Mouse (Mus musculus): Measurements from ENCODE around the gene Gm20388. TPM values are rescaled to one million over a fixed set of nuclear protein-coding genes. Genes with fewer than 3 reads are reported as not detected.
"Not testable (repeated sequence)": the region's sequence is repeated elsewhere in the genome, so short reads cannot be mapped to it uniquely, and the experiment has no call there.

The Gm20388 gene
- polyA plus RNA-seq, 1 experiment from 2014 or later, result 8.3 TPM

DNA sequence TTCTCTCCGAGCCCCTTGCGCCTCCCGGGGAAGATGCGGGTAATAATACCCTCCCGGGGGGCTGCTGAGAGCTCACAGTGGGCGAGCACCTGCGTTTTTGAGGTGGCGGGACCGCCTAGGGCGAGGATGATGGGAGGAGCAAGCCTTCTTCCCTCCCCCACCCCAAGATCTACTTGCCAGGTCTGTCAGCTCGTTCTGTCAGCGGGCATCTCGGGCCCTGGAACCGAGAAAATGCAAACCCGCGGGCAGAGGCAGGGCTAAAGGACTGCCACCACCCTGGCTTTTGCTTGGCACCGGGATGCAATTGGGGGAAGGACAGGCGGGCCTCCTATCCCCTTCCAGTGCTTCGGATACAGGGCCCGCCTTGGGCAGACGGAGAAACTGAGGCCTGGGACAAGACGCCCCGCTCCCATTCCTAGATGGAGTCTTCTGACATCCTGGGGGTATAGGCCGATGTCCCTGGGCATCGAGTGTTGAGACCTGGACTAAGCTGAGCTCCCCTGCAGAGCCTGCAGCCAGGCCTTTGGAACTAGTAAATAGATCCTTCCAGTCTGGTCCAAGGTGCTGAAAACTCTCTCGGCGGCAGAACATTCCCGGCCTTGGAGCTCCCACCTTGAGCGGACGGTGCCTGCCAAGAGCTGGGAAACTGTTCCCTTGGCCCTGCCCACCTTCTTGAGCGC, 1742.8 kb downstream of the Gm20388 start:
- Histone ChIP-seq H3K4me3 (ENCODE audit: low read depth, low read length) (peak overlapping the region; percentile 67), H3K4me2 (ENCODE audit: low read length) (peak overlapping the region; percentile 80), H3K4me1 (replicated peaks; ENCODE audit: control insufficient read depth, insufficient read depth, low read length) (peaks cover 26% of the 10 kb centered on the region), H3K9me3 (ENCODE audit: control insufficient read depth, low read length) (no peaks in the 10 kb centered on the region), H3K27me3 (replicated peaks; ENCODE audit: control insufficient read depth, insufficient read depth, low read length) (no peaks in the 10 kb centered on the region), H3K9ac (ENCODE audit: low read length) (peak overlapping the region; percentile 78), H3K27ac (ENCODE audit: low read depth) (peak overlapping the region; percentile 92), H3K36me3 (ENCODE audit: control insufficient read depth, insufficient read depth, low read length) (no peaks in the 10 kb centered on the region; the same call in 1 of the 2 replicates)
- DNase-seq (ENCODE audit: low spot score) (no peak), ATAC-seq (replicated peaks; ENCODE audit: low FRiP score, low TSS enrichment, low read depth) (peak; percentile 40)
- WGBS, result 1% methylated on average over 31 of the region's 31 CpGs

- no peaks in the 10 kb centered on the region for H3K9me3 ChIP-seq (ENCODE audit: control insufficient read depth, low read length)
- H3K27ac ChIP-seq (ENCODE audit: low read depth), result no peak overlapping the region
- H3K4me1 ChIP-seq (replicated peaks; ENCODE audit: control insufficient read depth, insufficient read depth, low read length), result peaks cover 26% of the 10 kb centered on the region
- no peaks in the 10 kb centered on the region; the same call in 1 of the 2 replicates for H3K36me3 ChIP-seq (ENCODE audit: control insufficient read depth, insufficient read depth, low read length)
- H3K27me3 ChIP-seq (replicated peaks; ENCODE audit: control insufficient read depth, insufficient read depth, low read length), result no peaks in the 10 kb centered on the region
- ATAC-seq (replicated peaks; ENCODE audit: low FRiP score, low TSS enrichment, low read depth), result no peak
- DNase-seq (ENCODE audit: low spot score), result no peak
- WGBS, result 82% methylated on average over 4 of the region's 4 CpGs
- H3K9ac ChIP-seq (ENCODE audit: low read length), result no peak overlapping the region; the same call in 1 of the 2 replicates
- H3K4me2 ChIP-seq (ENCODE audit: low read length), result peak overlapping the region; percentile 80
- H3K4me3 ChIP-seq (ENCODE audit: low read depth, low read length), result peak overlapping the region; percentile 67; the same call in 1 of the 2 replicates
Measured at GRCm38 (mm10) chr8:121654131-121654530, 1743.5 kb downstream of the Gm20388 start.

DNA sequence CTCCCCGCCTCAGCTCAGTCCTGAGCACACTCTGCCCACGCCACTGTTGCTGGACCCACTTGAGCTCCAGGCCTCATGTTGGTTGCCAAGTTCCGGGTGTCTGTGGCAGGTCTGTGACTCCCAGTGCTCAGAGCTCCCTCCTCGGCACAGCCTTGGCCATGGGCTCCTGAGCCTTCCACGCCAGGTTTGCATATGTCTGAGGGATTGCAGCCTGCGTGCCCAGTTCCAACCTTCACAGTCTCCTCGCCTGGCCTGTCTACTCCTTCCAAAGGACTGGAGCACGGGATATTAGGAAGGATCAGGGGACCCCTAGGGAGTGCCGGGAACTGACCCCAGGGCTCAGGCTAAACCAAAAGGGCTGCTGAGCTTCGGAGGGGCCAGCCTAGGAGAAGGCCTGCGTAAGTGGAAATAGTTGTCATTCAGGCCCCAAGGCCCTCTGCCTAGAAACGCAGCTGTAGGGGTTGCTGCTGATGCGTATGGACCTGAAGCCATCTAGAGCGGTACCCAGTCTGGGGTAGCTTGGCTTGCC, 1744.4 kb downstream of the Gm20388 start:
- no peak for DNase-seq (ENCODE audit: low spot score)
- Histone ChIP-seq H3K4me1 (replicated peaks; ENCODE audit: control insufficient read depth, insufficient read depth, low read length) (peaks cover 21% of the 10 kb centered on the region), H3K27ac (ENCODE audit: low read depth) (no peak overlapping the region), H3K9ac (ENCODE audit: low read length) (no peak overlapping the region), H3K27me3 (replicated peaks; ENCODE audit: control insufficient read depth, insufficient read depth, low read length) (no peaks in the 10 kb centered on the region), H3K36me3 (ENCODE audit: control insufficient read depth, insufficient read depth, low read length) (no peaks in the 10 kb centered on the region; the same call in 1 of the 2 replicates), H3K4me3 (ENCODE audit: low read depth, low read length) (no peak overlapping the region), H3K9me3 (ENCODE audit: control insufficient read depth, low read length) (no peaks in the 10 kb centered on the region), H3K4me2 (ENCODE audit: low read length) (no peak overlapping the region)
- 83% methylated on average over 14 of the region's 14 CpGs for WGBS
- ATAC-seq (replicated peaks; ENCODE audit: low FRiP score, low TSS enrichment, low read depth), result no peak

GRCm38 (mm10) chr8:121660602-121661001, 1750.0 kb downstream of the Gm20388 start:
- no peak overlapping the region for H3K4me3 ChIP-seq (ENCODE audit: low read depth, low read length)
- peaks cover 15% of the 10 kb centered on the region for H3K4me1 ChIP-seq (replicated peaks; ENCODE audit: control insufficient read depth, insufficient read depth, low read length)
- no peak overlapping the region for H3K4me2 ChIP-seq (ENCODE audit: low read length)
- ATAC-seq (replicated peaks; ENCODE audit: low FRiP score, low TSS enrichment, low read depth), result no peak
- H3K9ac ChIP-seq (ENCODE audit: low read length), result no peak overlapping the region
- no peaks in the 10 kb centered on the region for H3K36me3 ChIP-seq (ENCODE audit: control insufficient read depth, insufficient read depth, low read length)
- 86% methylated on average over 15 of the region's 15 CpGs for WGBS
- no peaks in the 10 kb centered on the region for H3K27me3 ChIP-seq (replicated peaks; ENCODE audit: control insufficient read depth, insufficient read depth, low read length)
- H3K27ac ChIP-seq (ENCODE audit: low read depth), result no peak overlapping the region
- no peaks in the 10 kb centered on the region for H3K9me3 ChIP-seq (ENCODE audit: control insufficient read depth, low read length)
- DNase-seq (ENCODE audit: low spot score), result no peak

DNA sequence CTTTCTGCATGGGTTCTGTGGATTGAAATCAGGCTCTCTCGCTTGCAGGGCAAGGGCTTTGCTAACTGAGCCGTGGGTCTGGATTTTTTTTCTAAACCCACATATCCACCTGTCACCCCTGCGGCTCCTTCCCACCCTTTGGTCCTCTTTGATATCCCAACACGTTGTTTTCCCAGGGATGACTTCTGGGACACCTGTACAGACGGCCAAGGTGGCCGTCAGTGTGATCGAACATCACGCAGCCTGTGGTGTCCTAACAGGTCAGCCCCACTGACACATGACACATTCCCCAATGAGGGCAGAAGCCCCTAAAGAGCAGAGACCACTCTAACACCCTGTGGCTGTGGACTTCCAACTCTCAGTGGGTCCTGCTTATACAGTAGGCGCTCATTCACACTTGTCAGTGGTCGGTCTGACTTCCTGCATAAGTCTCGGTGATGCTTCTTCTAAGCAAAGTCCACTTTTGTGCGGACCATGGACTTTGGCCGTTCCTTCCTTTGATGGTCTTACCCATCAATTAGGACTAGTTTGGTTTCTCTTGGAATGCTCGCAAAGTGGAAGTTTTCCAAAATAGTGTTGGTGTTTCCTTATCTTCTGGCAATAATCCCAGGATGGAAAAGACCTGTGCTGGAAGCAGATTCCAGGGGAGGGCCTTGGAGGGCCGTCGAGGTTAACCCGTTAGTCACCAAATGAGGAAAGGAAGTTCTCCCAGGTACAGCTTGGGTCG, 1751.2 kb downstream of the Gm20388 start:
- H3K27ac ChIP-seq (ENCODE audit: low read depth), result no peak overlapping the region
- DNase-seq (ENCODE audit: low spot score) (no peak), ATAC-seq (replicated peaks; ENCODE audit: low FRiP score, low TSS enrichment, low read depth) (no peak)
- H3K27me3 ChIP-seq (replicated peaks; ENCODE audit: control insufficient read depth, insufficient read depth, low read length), result no peaks in the 10 kb centered on the region
- H3K36me3 ChIP-seq (ENCODE audit: control insufficient read depth, insufficient read depth, low read length), result no peaks in the 10 kb centered on the region
- no peak overlapping the region for H3K4me3 ChIP-seq (ENCODE audit: low read depth, low read length)
- no peak overlapping the region for H3K9ac ChIP-seq (ENCODE audit: low read length)
- H3K4me1 ChIP-seq (replicated peaks; ENCODE audit: control insufficient read depth, insufficient read depth, low read length), result peaks cover 19% of the 10 kb centered on the region
- WGBS, result 74% methylated on average over 18 of the region's 18 CpGs
- no peak overlapping the region for H3K4me2 ChIP-seq (ENCODE audit: low read length)
- H3K9me3 ChIP-seq (ENCODE audit: control insufficient read depth, low read length), result no peaks in the 10 kb centered on the region

DNA sequence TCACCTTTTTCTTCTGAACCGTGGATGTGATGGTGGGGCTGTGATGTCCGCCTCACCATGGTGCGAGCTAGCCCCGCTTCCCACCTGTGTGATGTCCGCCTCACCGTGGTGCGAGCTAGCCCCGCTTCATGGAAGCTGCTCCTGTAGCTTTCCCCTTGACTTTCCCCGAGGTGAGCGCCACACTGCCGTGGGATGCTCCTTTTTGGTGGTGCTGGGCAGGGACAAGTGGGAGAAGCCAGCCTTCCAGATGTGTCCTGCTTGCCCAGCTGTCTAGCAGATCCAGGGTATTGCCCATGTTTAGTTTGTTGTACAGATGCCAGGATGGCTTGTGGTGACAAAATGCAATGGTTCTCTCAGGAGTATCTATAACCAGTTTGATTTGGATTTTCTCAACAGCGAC, 1752.5 kb downstream of the Gm20388 start:
- Histone ChIP-seq H3K4me2 (ENCODE audit: low read length) (no peak overlapping the region), H3K36me3 (ENCODE audit: control insufficient read depth, insufficient read depth, low read length) (no peaks in the 10 kb centered on the region), H3K27me3 (replicated peaks; ENCODE audit: control insufficient read depth, insufficient read depth, low read length) (no peaks in the 10 kb centered on the region), H3K27ac (ENCODE audit: low read depth) (no peak overlapping the region), H3K9me3 (ENCODE audit: control insufficient read depth, low read length) (no peaks in the 10 kb centered on the region), H3K4me1 (replicated peaks; ENCODE audit: control insufficient read depth, insufficient read depth, low read length) (peaks cover 20% of the 10 kb centered on the region), H3K9ac (ENCODE audit: low read length) (no peak overlapping the region), H3K4me3 (ENCODE audit: low read depth, low read length) (no peak overlapping the region)
- WGBS, result 89% methylated on average over 12 of the region's 12 CpGs
- ATAC-seq (replicated peaks; ENCODE audit: low FRiP score, low TSS enrichment, low read depth) (no peak), DNase-seq (ENCODE audit: low spot score) (no peak)

GRCm38 (mm10) chr8:121665329-121665728, 1754.7 kb downstream of the Gm20388 start:
- H3K4me1 ChIP-seq (replicated peaks; ENCODE audit: control insufficient read depth, insufficient read depth, low read length), result peaks cover 31% of the 10 kb centered on the region
- no peaks in the 10 kb centered on the region for H3K9me3 ChIP-seq (ENCODE audit: control insufficient read depth, low read length)
- H3K36me3 ChIP-seq (ENCODE audit: control insufficient read depth, insufficient read depth, low read length), result no peaks in the 10 kb centered on the region
- ATAC-seq (replicated peaks; ENCODE audit: low FRiP score, low TSS enrichment, low read depth), result peak; percentile 78
- 2% methylated on average over 16 of the region's 16 CpGs for WGBS
- peak overlapping the region; percentile 16; the same call in 1 of the 2 replicates for H3K4me3 ChIP-seq (ENCODE audit: low read depth, low read length)
- peak overlapping the region; percentile 46 for H3K4me2 ChIP-seq (ENCODE audit: low read length)
- peak overlapping the region; percentile 96 for H3K27ac ChIP-seq (ENCODE audit: low read depth)
- peak overlapping the region; percentile 29 for H3K9ac ChIP-seq (ENCODE audit: low read length)
- H3K27me3 ChIP-seq (replicated peaks; ENCODE audit: control insufficient read depth, insufficient read depth, low read length), result no peaks in the 10 kb centered on the region
- peak; percentile 87 for DNase-seq (ENCODE audit: low spot score)

GRCm38 (mm10) chr8:121667936-121668500, 1757.4 kb downstream of the Gm20388 start:
- not testable (repeated sequence) for H3K9me3 ChIP-seq (ENCODE audit: control insufficient read depth, low read length); H3K4me2 ChIP-seq (ENCODE audit: low read length); H3K9ac ChIP-seq (ENCODE audit: low read length); H3K4me3 ChIP-seq (ENCODE audit: low read depth, low read length); ATAC-seq (replicated peaks; ENCODE audit: low FRiP score, low TSS enrichment, low read depth); H3K27me3 ChIP-seq (replicated peaks; ENCODE audit: control insufficient read depth, insufficient read depth, low read length); H3K36me3 ChIP-seq (ENCODE audit: control insufficient read depth, insufficient read depth, low read length); DNase-seq (ENCODE audit: low spot score)
- WGBS, result 68% methylated on average over 9 of the region's 9 CpGs
- Histone ChIP-seq H3K27ac (ENCODE audit: low read depth) (peak overlapping the region; percentile 51), H3K4me1 (replicated peaks; ENCODE audit: control insufficient read depth, insufficient read depth, low read length) (peaks cover 31% of the 10 kb centered on the region)
